Mouse (Mus musculus) lung, adult 2 months (tissue): ENCODE data around the gene Slc38a4.

Experiments used
- CTCF ChIP-seq: fragments of 200-500 bp; IDR thresholded peaks from 2 replicates; pipeline ENCODE4 v1.5.1; 2011; ENCODE audit warnings: mild to moderate bottlenecking, low read length, control low read depth; ENCODE audit not compliant: insufficient read depth
- POLR2A ChIP-seq: fragments of 200-500 bp; IDR thresholded peaks from 2 replicates; pipeline ENCODE4 v1.6.1; 2011; ENCODE audit warnings: low read depth, mild to moderate bottlenecking, control low read depth, low read length, borderline replicate concordance; ENCODE audit errors: extremely low read depth

GRCm38 (mm10) chr15:96966326-96966725 is 89.4 kb downstream of the Slc38a4 start:
- no peak for TF ChIP-seq POLR2A
- no peak for TF ChIP-seq CTCF
